Mouse (Mus musculus) cerebellum, adult 2 months (tissue): Measurements from ENCODE around the gene Trpv4. TPM values are rescaled to one million over a fixed set of nuclear protein-coding genes. Genes with fewer than 3 reads are reported as not detected.

Experiments
- DNase-seq, 2 experiments: peaks; one replicate each; pipeline ENCODE4 v3.0.0; 2021
- H3K27ac ChIP-seq: fragments of 200-500 bp; 2 replicates; pipeline ENCODE4 v1.5.1; 2012; ENCODE audit warnings: low read length, control low read depth, inconsistent platforms; ENCODE audit not compliant: insufficient read depth
- H3K27me3 ChIP-seq: fragments of 200-500 bp; 2 replicates; pipeline ENCODE4 v1.6.1; 2012; ENCODE audit warnings: inconsistent platforms, mild to moderate bottlenecking, low read length, moderate library complexity; ENCODE audit not compliant: control insufficient read depth, insufficient read depth
- H3K4me1 ChIP-seq: fragments of 200-500 bp; 2 replicates; pipeline ENCODE4 v1.6.1; 2011; ENCODE audit warnings: low read length; ENCODE audit not compliant: control insufficient read depth, insufficient read depth
- H3K4me3 ChIP-seq: fragments of 200-500 bp; replicated peaks from 2 replicates; pipeline ENCODE3; 2011; ENCODE audit warnings: mild to moderate bottlenecking, low read depth, low read length, control low read depth; ENCODE audit not compliant: insufficient read depth
- CTCF ChIP-seq: fragments of 200-500 bp; IDR thresholded peaks from 2 replicates; pipeline ENCODE4 v1.5.1; 2011; ENCODE audit warnings: low read depth, mild to moderate bottlenecking, control low read depth, low read length, moderate library complexity, borderline replicate concordance; ENCODE audit not compliant: insufficient read depth
- POLR2A ChIP-seq: fragments of 200-500 bp; IDR thresholded peaks from 2 replicates; pipeline ENCODE4 v1.6.1; 2011; ENCODE audit warnings: low read length, control low read depth, borderline replicate concordance; ENCODE audit not compliant: insufficient read depth
- WGBS: fragments of 180-500 bp; shearing (Covaris S2); methylation state at CpG from one replicate; pipeline ENCODE4 v1.1.7; 2018; 5-methylcytosine and 5-hydroxymethylcytosine counted together
- polyA plus RNA-seq: library from polyadenylated mRNA; depleted of rRNA; stranded (reverse); fragments of >200 nt; gene quantifications from 2 replicates; pipeline ENCODE4 v1.2.3, GENCODE M21; 2012

The Trpv4 gene
- polyA plus RNA-seq, 1 experiment = 3.0 TPM

GRCm38 (mm10) chr5:114584293-114585104 lies 73.7 kb downstream of the Trpv4 start:
- WGBS = 55% methylated on average over 14 of the region's 14 CpGs
- Histone ChIP-seq H3K4me1 (peaks cover 2% of the 10 kb centered on the region), H3K27ac (no peak overlapping the region), H3K4me3 (no peak overlapping the region), H3K27me3 (no peaks in the 10 kb centered on the region)
- TF ChIP-seq CTCF = no peak
- no peak for TF ChIP-seq POLR2A
- no peak for DNase-seq

DNA sequence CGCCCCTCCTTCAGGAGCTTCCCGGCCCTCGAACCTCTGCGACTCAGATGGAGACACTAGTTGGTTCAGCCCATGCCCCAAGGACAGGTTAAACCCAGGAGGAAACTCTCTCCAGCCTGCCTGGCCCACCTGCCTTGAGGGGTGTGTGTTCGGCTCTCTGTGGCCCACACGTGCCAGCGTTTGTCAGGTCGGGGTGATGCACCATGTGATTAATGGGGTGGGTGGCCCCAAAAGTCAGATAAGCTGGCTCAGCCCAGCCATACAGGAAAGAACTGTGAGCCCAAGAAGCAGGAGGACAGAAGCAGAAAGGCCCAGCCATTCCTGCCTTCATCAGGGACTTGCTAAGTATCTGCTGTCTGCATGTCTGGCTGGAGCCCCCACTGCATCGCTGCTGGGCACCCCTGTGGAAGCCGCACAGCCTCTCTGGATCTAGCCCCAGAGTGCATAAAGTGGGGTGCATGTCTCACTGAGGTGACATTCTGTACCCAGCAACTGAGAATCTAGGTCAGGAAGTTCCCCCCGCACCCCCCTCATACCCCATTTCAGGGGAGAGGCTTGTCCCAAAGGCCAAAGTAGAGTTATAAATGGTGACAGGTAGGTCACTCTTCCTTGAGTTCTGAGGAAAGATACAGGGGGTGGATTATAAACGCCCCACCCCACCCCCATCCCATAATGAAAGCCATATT lies 74.6 kb downstream of the Trpv4 start:
- TF ChIP-seq CTCF (no peak), POLR2A (no peak)
- no peaks in the 10 kb centered on the region for H3K4me1 ChIP-seq
- no peak for DNase-seq
- H3K4me3 ChIP-seq = no peak overlapping the region
- no peaks in the 10 kb centered on the region for H3K27me3 ChIP-seq
- no peak overlapping the region for H3K27ac ChIP-seq
- WGBS = 86% methylated on average over 12 of the region's 12 CpGs

DNA sequence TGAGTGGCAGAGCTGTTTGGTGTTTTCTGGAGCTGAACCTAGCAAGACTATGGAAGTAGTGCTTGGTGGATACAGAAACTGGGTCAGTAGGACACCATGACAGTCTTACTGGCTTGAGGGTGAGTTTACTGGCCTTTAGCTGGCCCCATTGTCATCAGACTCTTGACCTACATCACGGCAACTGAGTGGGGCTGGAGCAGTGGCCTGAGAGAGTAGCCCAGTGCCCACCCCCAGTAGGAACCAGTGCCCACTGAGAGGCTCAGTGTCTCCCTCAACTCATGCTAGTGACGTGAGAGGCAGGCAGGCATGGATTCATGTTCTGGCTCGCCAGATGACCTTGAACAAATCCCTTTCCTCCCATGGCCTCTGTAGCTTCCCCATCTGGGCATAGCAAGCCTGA lies 75.2 kb downstream of the Trpv4 start:
- no peak overlapping the region for H3K4me3 ChIP-seq
- no peaks in the 10 kb centered on the region for H3K4me1 ChIP-seq
- no peak for DNase-seq
- no peak for TF ChIP-seq CTCF
- TF ChIP-seq POLR2A = no peak
- no peaks in the 10 kb centered on the region for H3K27me3 ChIP-seq
- no peak overlapping the region for H3K27ac ChIP-seq
- WGBS = 85% methylated on average over 3 of the region's 3 CpGs

DNA sequence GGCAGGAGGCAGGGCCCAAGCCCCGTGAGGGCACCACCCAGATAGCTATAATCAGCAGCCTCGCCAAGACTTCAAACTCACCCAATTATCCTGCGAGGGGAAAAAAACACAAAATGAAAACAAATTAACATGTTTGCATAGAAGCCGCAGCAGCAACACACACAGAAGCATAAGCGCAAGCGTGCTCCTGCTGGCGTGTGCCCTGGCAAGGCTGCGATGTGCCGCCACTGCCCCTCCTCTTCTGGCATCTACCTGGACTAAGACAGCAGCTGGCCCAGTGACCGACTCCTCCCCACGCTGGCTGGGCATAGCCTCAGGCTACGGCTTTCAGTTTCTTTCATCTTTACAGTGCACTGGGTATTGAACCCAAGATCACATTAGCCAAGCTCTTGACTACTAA lies 76.7 kb downstream of the Trpv4 start:
- Histone ChIP-seq H3K27ac (no peak overlapping the region), H3K4me3 (no peak overlapping the region), H3K27me3 (no peaks in the 10 kb centered on the region), H3K4me1 (peaks cover 7% of the 10 kb centered on the region)
- no peak for TF ChIP-seq POLR2A
- TF ChIP-seq CTCF = no peak
- 47% methylated on average over 12 of the region's 12 CpGs for WGBS
- no peak for DNase-seq

DNA sequence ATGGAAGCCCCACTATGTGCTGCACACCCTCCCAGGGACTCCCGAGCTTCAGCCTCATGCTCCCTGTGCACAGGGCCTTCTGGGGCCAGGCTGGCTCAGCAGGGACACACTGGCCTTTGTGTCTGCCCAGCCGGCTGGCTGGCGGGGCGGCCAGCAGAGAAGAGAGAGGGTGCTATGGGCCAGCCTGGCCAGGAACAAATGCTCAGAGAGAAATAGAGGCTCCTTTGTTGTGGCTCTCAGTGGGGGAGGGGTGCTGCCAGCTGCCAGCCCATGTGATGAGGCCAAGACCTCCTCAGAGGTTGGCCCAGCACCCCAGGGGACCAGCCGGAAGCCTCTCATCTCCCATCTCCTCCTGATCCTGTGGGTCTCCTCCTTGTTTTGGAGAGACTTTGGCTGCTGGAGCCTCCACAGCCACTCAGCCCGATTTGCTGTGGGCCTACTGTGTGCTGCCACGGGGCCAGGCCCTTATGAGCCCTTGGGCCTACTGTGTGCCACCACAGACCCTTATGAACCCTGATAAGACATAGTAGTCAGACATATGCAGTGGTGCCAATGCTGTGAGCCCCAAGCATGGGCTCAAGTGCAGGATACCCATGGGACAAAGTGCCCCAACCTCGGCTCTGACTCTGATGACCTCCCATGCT lies 78.4 kb downstream of the Trpv4 start:
- 67% methylated on average over 8 of the region's 8 CpGs for WGBS
- H3K27ac ChIP-seq = no peak overlapping the region
- peak in 1 of 2 experiments; percentile 50 for DNase-seq
- no peak for TF ChIP-seq CTCF
- no peak for TF ChIP-seq POLR2A
- H3K4me1 ChIP-seq = peaks cover 23% of the 10 kb centered on the region
- no peak overlapping the region for H3K4me3 ChIP-seq
- H3K27me3 ChIP-seq = no peaks in the 10 kb centered on the region

- no peak for TF ChIP-seq POLR2A
- TF ChIP-seq CTCF = no peak
- no peak overlapping the region for H3K4me3 ChIP-seq
- no peak for DNase-seq
- H3K27me3 ChIP-seq = no peaks in the 10 kb centered on the region
- WGBS = 68% methylated on average over 20 of the region's 20 CpGs
- H3K27ac ChIP-seq = no peak overlapping the region
- peaks cover 23% of the 10 kb centered on the region for H3K4me1 ChIP-seq
These were observed 79.9 kb downstream of the Trpv4 start for GRCm38 (mm10) chr5:114578361-114578760.

DNA sequence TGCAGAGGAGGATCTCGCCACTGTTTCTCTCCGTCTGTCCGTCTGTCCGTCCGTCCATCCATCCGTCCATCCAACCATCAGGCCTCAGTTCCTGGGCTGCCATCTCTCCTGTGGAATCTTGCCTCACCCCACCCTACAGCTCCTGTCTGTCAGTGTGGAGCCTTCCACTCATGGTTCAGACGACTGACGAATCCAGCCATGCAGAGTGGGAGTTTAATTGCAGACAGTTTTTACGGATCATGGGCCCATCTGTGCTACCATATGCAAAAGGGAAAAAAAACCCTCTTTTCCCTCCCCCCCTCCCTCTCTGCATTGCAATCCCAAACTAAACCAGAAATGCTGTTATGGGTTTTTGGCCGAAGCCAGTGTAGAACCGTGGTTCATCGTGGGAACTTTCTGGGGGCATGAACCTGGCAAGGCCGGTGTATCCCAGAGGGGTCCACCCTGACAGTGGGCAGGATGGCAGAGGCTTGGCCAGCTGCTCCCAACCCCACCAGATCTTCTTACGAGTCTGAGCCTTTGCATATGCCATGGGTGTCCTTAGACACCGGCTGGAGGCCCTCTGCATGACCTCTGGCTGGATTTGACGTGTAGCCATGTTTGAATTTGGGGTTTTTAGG lies 82.1 kb downstream of the Trpv4 start:
- 37% methylated on average over 16 of the region's 16 CpGs for WGBS
- TF ChIP-seq POLR2A = no peak
- TF ChIP-seq CTCF = no peak
- no peak for DNase-seq
- Histone ChIP-seq H3K27ac (no peak overlapping the region), H3K4me1 (peaks cover 25% of the 10 kb centered on the region), H3K4me3 (no peak overlapping the region), H3K27me3 (no peaks in the 10 kb centered on the region)

DNA sequence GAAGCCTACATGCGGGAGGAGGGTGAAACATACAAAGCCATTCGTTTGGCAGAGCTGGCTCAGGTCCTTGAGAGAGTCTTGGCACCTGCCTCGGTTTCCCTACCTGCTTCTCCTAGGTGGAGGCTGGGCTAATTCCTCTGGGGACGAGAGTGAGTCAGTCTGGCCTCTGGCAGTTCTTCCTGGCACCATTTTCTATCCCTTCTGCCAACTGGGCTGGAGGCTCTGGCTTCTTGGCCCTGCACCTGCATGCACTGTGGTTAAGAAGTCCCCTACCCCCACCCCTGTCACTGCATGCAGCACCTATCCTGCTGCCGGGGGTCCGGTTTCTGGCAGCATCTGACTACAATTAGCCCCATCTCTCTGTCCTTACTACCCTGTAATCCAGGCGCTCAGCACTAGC lies 82.7 kb downstream of the Trpv4 start:
- Histone ChIP-seq H3K27me3 (no peaks in the 10 kb centered on the region), H3K4me3 (no peak overlapping the region), H3K27ac (no peak overlapping the region), H3K4me1 (peaks cover 29% of the 10 kb centered on the region)
- TF ChIP-seq CTCF (no peak), POLR2A (no peak)
- WGBS = 11% methylated on average over 7 of the region's 7 CpGs
- peak; percentile 67 to 80 for DNase-seq
